Mouse (Mus musculus) stomach, postnatal 0 days (tissue): ENCODE results near the gene Jak1. TPM values are rescaled to one million over a fixed set of nuclear protein-coding genes. Genes with fewer than 3 reads are reported as not detected.

ENCODE experiments used
- ATAC-seq: fragments of 200-750 bp; cut with Nextera tagmentation; 2 replicates; pipeline ENCODE4 v1.8.0; 2017; ENCODE audit not compliant: low FRiP score, low TSS enrichment
- DNase-seq: peaks from one replicate; pipeline ENCODE4 v3.0.0-alpha.2; 2016; ENCODE audit warnings: low spot score
- H3K27ac ChIP-seq: fragments of 300-500 bp; sonication (generic); replicated peaks from 2 replicates; pipeline ENCODE4 v1.5.1; 2014; ENCODE audit warnings: mild to moderate bottlenecking, control low read depth
- H3K27me3 ChIP-seq: fragments of 300-500 bp; sonication (generic); 2 replicates; pipeline ENCODE4 v1.6.1; 2014; ENCODE audit warnings: low read length; ENCODE audit not compliant: control insufficient read depth, insufficient read depth
- H3K36me3 ChIP-seq: fragments of 300-500 bp; sonication (generic); 2 replicates; pipeline ENCODE4 v1.6.1; 2014; ENCODE audit warnings: low read length, mixed read lengths; ENCODE audit not compliant: control insufficient read depth, insufficient read depth
- H3K4me1 ChIP-seq: fragments of 300-500 bp; sonication (generic); replicated peaks from 2 replicates; pipeline ENCODE4 v1.6.1; 2014; ENCODE audit warnings: antibody characterized with exemption; ENCODE audit not compliant: control insufficient read depth, insufficient read depth
- H3K4me2 ChIP-seq: fragments of 300-500 bp; sonication (generic); replicated peaks from 2 replicates; pipeline ENCODE4 v1.6.1; 2014; ENCODE audit warnings: low read depth, mild to moderate bottlenecking, control low read depth, moderate library complexity
- H3K4me3 ChIP-seq: fragments of 300-500 bp; sonication (generic); 2 replicates; pipeline ENCODE4 v1.5.1; 2014; ENCODE audit warnings: low read depth, low read length, control low read depth
- H3K9ac ChIP-seq: fragments of 300-500 bp; sonication (generic); 2 replicates; pipeline ENCODE4 v1.6.1; 2014; ENCODE audit warnings: mild to moderate bottlenecking, low read length, control low read depth, mixed read lengths
- H3K9me3 ChIP-seq: fragments of 300-500 bp; sonication (generic); 2 replicates; pipeline ENCODE4 v1.6.1; 2016; ENCODE audit warnings: low read length; ENCODE audit not compliant: control insufficient read depth
- CTCF ChIP-seq: IDR thresholded peaks from 2 replicates; pipeline ENCODE4 v1.5.1; 2016; ENCODE audit warnings: antibody characterized with exemption, low read depth, mild to moderate bottlenecking, moderate library complexity
- EP300 ChIP-seq: optimal IDR thresholded peaks from 2 replicates; pipeline ENCODE3; 2016; ENCODE audit warnings: antibody characterized with exemption
- WGBS: fragments of 180-500 bp; shearing (Covaris S2); extraction: QIAGEN DNeasy Blood & Tissue Kit; methylation state at CpG from one replicate; pipeline ENCODE4 v1.1.7; 2014; 5-methylcytosine and 5-hydroxymethylcytosine counted together
- polyA plus RNA-seq: library from polyadenylated mRNA; unstranded; fragments of >200 nt; fragmentation: Nextera tagmentation; extraction: Ambion mirVana; gene quantifications from 2 replicates; pipeline ENCODE4 v1.2.1, GENCODE M21; 2015

The Jak1 gene
- polyA plus RNA-seq, 1 experiment from 2014 or later: 34.1 TPM

DNA sequence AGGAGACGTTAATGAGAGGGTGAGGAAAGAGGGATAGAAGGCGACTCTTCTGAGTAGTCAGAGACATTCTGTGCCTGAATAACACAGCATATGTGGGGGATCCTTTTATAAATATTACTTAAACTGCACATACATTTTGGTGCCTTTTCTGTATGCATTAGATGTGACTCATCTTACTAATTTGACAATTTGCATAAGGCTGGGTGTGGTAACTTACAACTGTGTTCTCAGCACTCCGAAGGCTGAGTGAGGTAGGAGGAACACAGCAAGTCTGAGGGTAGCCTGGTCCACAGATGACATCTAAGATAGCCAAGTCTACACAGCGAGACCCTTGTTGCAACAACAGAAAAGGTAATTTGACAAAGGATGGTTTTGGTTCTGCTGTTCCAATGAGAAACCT is 39.0 kb upstream of the Jak1 start:
- Histone ChIP-seq H3K4me2 (no peak overlapping the region), H3K27ac (no peak overlapping the region), H3K9me3 (no peaks in the 10 kb centered on the region), H3K4me1 (no peaks in the 10 kb centered on the region), H3K9ac (no peak overlapping the region), H3K27me3 (no peaks in the 10 kb centered on the region), H3K4me3 (no peak overlapping the region), H3K36me3 (no peaks in the 10 kb centered on the region)
- WGBS: 85% methylated on average over 4 of the region's 4 CpGs
- no peak for DNase-seq
- TF ChIP-seq CTCF: no peak
- TF ChIP-seq EP300: no peak
- ATAC-seq: no peak

DNA sequence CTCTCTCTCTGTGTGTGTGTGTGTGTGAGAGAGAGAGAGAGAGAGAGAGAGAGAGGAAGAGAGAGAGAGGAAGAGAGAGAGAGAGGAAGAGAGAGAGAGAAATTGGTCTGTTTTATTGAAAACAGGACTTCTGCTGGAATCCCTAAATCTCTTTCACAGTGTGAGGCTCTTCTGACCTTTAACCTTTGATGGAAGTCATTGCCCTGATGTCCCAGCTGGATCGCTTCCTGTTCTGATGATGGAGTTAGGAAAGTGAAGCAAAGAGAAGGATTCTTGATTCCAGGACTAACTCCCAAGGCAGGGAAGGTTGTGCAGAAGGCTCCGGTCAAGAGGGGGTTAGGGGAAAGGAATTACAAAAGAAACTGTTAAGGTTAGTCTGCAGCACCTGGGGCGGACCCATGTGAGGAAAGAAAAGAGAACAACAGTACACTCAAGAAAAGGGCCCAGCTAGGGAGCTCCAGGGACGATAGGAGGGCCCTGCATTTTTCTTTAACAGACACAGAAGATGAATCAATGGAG is 35.4 kb upstream of the Jak1 start:
- Histone ChIP-seq H3K4me2 (no peak overlapping the region), H3K36me3 (no peaks in the 10 kb centered on the region), H3K4me3 (no peak overlapping the region), H3K27me3 (no peaks in the 10 kb centered on the region), H3K27ac (no peak overlapping the region), H3K9me3 (no peaks in the 10 kb centered on the region), H3K4me1 (no peaks in the 10 kb centered on the region), H3K9ac (no peak overlapping the region)
- DNase-seq (no peak), ATAC-seq (no peak)
- TF ChIP-seq EP300: no peak
- WGBS: 70% methylated on average over 4 of the region's 4 CpGs

DNA sequence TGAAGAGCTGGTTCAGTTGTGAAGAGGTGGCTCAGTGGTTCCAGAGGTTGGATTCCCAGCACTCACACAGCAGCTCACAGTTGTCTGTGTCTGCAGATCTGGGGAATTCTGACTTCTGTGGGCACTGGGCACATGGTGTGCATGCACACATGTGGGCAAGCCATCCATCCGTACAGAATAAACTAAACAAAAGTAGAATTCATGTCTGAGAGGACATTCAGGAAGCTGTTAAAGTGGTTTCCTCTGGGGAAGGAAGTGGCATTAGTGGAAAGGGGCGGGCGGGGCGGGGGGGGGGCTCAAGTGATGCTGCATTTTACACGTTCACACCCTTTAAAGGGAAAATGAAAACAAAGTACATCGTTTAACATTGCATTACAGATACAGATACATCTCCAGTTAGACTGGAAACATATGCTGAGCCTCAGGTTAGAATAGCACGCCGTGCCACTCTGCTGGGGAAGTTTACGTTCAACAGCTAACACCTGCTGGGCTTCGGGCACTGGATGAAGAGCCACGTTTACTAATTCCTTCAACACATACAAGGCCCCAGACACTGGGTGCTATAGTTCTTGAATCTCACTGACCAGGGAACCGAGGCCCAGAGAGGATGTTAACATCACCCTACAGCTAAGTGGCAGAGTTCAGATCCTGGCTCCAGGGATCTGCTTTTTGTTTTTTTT is 33.4 kb upstream of the Jak1 start:
- no peak overlapping the region for H3K9ac ChIP-seq
- DNase-seq (no peak), ATAC-seq (no peak)
- no peak overlapping the region for H3K27ac ChIP-seq
- no peaks in the 10 kb centered on the region for H3K4me1 ChIP-seq
- H3K4me3 ChIP-seq: no peak overlapping the region
- no peaks in the 10 kb centered on the region for H3K36me3 ChIP-seq
- 68% methylated on average over 12 of the region's 12 CpGs for WGBS
- no peak overlapping the region for H3K4me2 ChIP-seq
- H3K27me3 ChIP-seq: no peaks in the 10 kb centered on the region
- no peak for TF ChIP-seq CTCF
- no peak for TF ChIP-seq EP300
- no peaks in the 10 kb centered on the region for H3K9me3 ChIP-seq

DNA sequence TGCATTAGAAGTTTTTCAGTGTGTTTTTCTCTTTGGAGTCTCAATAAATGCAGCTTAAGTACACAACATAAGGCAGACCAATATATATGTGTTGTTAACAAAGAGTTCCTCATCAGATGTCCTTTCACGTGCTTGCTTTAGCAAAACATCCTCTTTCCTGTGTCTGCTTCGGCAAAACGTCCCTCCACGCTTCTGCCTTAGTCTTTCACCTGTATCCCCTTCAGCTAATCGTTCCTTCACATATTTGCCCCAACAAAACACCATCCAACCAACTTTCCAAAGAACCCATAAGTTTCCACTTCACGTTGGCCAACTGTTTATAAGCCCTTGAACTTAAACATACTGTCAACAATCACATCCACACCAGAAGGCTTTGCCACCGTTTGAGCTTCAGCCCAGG is 31.8 kb upstream of the Jak1 start:
- no peak for ATAC-seq
- no peak overlapping the region for H3K4me2 ChIP-seq
- no peaks in the 10 kb centered on the region for H3K9me3 ChIP-seq
- no peak overlapping the region for H3K9ac ChIP-seq
- no peak for DNase-seq
- H3K27ac ChIP-seq: no peak overlapping the region
- TF ChIP-seq EP300: no peak
- TF ChIP-seq CTCF: no peak
- no peak overlapping the region for H3K4me3 ChIP-seq
- no peaks in the 10 kb centered on the region for H3K27me3 ChIP-seq
- 0 out of 2 replicates have a peak, but pooled peaks cover 3% of the 10 kb centered on the region for H3K4me1 ChIP-seq
- no peaks in the 10 kb centered on the region for H3K36me3 ChIP-seq
- WGBS: 66% methylated on average over 7 of the region's 7 CpGs

DNA sequence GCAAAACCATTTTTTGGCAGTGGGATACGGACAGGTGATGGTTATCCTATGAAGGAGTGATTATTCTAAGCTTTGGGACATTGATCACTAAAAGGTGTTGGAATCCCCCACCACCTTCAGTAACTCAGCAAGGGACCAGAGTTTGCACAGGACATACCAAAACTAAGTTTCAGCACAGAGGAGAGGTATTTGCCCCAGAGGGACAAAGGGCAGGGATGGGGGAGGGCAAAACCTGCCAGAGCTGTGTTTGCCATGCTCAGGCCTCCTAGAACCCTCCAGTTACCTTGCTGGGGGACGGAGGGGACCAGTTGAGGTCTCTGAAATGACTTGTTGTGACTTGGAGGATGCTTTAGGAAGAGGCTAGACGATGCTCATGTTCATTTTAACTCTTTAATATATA is 30.7 kb upstream of the Jak1 start:
- no peak for TF ChIP-seq CTCF
- TF ChIP-seq EP300: no peak
- no peak overlapping the region for H3K27ac ChIP-seq
- no peak overlapping the region for H3K4me3 ChIP-seq
- no peak overlapping the region for H3K9ac ChIP-seq
- 0 out of 2 replicates have a peak, but pooled peaks cover 3% of the 10 kb centered on the region for H3K4me1 ChIP-seq
- no peaks in the 10 kb centered on the region for H3K27me3 ChIP-seq
- H3K4me2 ChIP-seq: no peak overlapping the region
- DNase-seq (no peak), ATAC-seq (no peak)
- 74% methylated on average over 3 of the region's 3 CpGs for WGBS
- H3K36me3 ChIP-seq: no peaks in the 10 kb centered on the region
- no peaks in the 10 kb centered on the region for H3K9me3 ChIP-seq

DNA sequence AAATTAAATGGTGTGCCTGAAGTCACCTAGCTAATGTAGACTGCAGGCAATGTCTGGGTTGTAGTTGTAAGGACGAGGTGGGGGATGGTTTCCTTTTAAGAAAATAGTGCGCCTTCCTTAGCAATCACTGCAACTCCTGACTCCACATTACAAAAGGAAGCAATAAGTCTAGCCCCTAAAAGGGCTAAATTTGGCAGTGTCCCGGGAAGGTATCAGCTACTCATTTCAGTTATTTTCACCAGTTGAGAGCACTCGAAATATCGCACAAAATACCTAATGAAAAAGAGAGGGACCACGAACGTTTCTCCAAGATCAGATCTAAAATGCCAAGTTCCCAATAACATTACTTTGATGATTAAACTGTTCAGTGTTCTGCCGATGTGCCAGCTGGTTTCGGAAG is 28.6 kb upstream of the Jak1 start:
- Histone ChIP-seq H3K9me3 (no peaks in the 10 kb centered on the region), H3K27me3 (no peaks in the 10 kb centered on the region), H3K36me3 (no peaks in the 10 kb centered on the region), H3K4me3 (no peak overlapping the region), H3K27ac (no peak overlapping the region), H3K9ac (no peak overlapping the region), H3K4me2 (peak overlapping the region; percentile 84), H3K4me1 (0 out of 2 replicates have a peak, but pooled peaks cover 3% of the 10 kb centered on the region)
- ATAC-seq (no peak), DNase-seq (no peak)
- no peak for TF ChIP-seq EP300
- no peak for TF ChIP-seq CTCF
- 74% methylated on average over 9 of the region's 9 CpGs for WGBS
